Mouse (Mus musculus) G1E (cell line): ENCODE data around the gene Rbbp4.

ENCODE experiments used
- CTCF ChIP-seq: IDR thresholded peaks from 2 replicates; pipeline ENCODE4 v1.5.1; 2012; ENCODE audit warnings: low read depth, low read length, inconsistent platforms, mixed read lengths
- GATA1 ChIP-seq: IDR thresholded peaks from 2 replicates; pipeline ENCODE4 v1.6.1; 2012; ENCODE audit warnings: borderline replicate concordance, low read length, inconsistent platforms, mixed read lengths
- POLR2AphosphoS5 ChIP-seq: IDR thresholded peaks from 2 replicates; pipeline ENCODE4 v1.6.1; 2012; ENCODE audit warnings: low read depth, low read length, inconsistent platforms; ENCODE audit not compliant: insufficient replicate concordance

DNA sequence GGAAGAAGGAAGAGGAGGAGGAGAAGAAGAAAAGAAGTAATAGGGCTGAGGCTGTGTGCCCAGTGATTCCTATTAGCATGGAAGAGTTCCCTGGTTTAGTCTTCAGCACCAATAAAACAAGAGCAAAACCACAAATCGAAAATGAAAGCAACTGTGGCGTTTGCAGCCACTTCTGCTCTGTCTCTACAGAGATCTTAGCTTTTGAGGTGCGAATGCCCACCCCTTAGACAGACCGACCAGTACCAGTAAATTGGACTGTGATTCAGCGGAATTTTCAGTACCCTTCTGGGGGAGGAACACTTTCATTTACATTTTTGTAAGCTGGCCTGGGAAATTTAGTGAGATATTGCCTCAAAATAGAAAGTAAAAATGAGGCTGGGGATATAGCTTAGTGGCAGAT is 30.1 kb upstream of the Rbbp4 start:
- TF ChIP-seq CTCF (no peak), POLR2AphosphoS5 (no peak), GATA1 (no peak)
